Mouse (Mus musculus): ENCODE data around the gene Arhgap23. TPM values are rescaled to one million over a fixed set of nuclear protein-coding genes. Genes with fewer than 3 reads are reported as not detected.

Gene Arhgap23
- polyA plus RNA-seq, 1 experiment from 2014 or later = 14.4 TPM

DNA sequence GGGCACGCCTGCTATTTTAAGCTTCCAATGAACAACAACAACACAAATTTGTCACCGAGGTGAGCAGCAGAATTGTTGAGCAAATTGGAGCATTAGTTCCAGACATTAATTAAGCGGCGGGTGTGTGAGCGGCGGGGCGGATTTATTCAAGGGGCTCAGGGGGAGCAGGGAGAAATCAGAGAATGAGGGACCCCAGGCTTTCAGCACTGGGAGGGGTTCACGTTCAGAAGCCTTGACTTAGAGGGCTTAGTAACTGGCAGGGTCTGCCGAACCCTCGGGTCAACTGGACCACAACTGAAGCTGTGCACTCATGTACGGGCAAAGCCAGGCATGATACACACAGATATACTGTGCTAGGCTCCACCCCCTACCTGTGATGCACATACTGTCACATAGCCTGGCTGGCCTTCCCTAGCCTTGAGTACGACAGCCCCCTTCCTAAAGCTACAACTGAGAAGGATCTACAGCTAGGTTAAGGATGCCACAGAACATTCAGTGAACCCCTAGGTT lies 122.3 kb downstream of the Arhgap23 start:
- 71% methylated on average over 12 of the region's 12 CpGs for whole genome bisulfite sequencing (ENCODE audit: missing documents)
- H3K79me2 ChIP-seq (ENCODE audit: inconsistent target) = no peaks in the 10 kb centered on the region
- H3K27ac ChIP-seq = no peak overlapping the region
- no peak overlapping the region for H3K4me3 ChIP-seq (ENCODE audit: inconsistent target)
- H3K36me3 ChIP-seq (ENCODE audit: inconsistent target) = no peaks in the 10 kb centered on the region

DNA sequence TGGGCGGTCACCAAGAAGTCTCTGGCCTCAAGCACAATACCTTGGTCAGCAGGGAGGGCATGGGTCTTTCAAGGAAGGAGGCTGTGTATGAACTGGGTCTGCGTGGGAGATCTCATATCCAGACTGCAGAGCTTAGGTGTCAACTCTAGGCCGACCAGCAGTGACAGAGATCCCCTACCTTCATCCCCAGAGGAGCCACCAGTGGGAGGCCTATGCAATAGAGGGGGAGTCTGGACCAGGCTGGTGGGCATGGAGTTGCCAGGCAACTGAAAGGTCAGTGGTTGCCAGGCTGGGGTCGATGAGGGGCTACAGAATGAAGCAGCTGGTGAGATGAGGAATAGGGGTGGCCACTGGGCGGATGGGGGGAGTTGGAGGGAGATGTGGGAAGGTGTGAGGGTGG lies 124.3 kb downstream of the Arhgap23 start:
- Histone ChIP-seq H3K36me3 (ENCODE audit: inconsistent target) (no peaks in the 10 kb centered on the region), H3K4me3 (ENCODE audit: inconsistent target) (no peak overlapping the region), H3K79me2 (ENCODE audit: inconsistent target) (no peaks in the 10 kb centered on the region), H3K27ac (no peak overlapping the region)
- WGBS (ENCODE audit: missing documents) = 85% methylated on average over 4 of the region's 5 CpGs

DNA sequence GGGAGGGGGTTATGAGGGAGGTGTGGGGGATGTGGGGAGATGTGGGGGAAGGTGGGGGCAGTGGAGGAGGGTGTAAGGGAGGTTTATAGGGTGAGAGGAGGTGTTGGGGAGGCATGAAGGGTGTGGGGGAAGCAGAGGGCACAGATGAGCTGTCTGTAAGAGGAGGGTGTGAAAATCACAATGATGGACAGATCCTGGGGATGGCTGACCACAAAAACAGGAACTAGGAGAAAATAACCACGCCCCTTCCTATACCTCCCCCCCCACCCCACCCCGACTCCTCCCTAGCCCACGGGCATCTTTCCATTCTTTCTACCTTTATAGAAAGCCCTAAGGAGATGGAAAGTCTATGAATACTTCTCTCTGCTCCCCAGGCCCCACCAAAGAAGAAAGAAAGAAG lies 124.8 kb downstream of the Arhgap23 start:
- Histone ChIP-seq H3K27ac (no peak overlapping the region), H3K4me3 (ENCODE audit: inconsistent target) (no peak overlapping the region), H3K36me3 (ENCODE audit: inconsistent target) (no peaks in the 10 kb centered on the region), H3K79me2 (ENCODE audit: inconsistent target) (no peaks in the 10 kb centered on the region)
- 0% methylated on average over 2 of the region's 3 CpGs for WGBS (ENCODE audit: missing documents)

DNA sequence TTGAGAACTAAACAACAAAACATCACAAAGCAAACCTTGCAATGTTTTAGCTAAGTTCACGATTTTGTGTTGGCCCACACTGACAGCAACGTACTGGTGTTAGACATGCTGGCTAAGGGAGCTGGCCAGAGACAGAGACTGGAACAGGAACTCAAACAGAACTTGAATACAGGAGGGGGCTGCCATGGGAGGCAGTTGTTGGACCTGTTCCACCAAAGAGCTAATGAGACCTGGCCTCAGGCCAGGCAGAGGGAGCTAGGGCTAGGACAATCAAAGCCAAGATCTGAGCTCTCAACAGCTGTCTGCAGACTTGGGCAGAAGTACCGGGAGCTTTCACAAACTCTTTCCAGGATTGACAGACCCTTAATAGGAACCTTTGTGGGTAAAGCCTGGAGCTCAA lies 125.3 kb downstream of the Arhgap23 start:
- Histone ChIP-seq H3K36me3 (ENCODE audit: inconsistent target) (no peaks in the 10 kb centered on the region), H3K4me3 (ENCODE audit: inconsistent target) (no peak overlapping the region), H3K79me2 (ENCODE audit: inconsistent target) (no peaks in the 10 kb centered on the region), H3K27ac (no peak overlapping the region)
- WGBS (ENCODE audit: missing documents) = 19% methylated on average over 3 of the region's 3 CpGs

DNA sequence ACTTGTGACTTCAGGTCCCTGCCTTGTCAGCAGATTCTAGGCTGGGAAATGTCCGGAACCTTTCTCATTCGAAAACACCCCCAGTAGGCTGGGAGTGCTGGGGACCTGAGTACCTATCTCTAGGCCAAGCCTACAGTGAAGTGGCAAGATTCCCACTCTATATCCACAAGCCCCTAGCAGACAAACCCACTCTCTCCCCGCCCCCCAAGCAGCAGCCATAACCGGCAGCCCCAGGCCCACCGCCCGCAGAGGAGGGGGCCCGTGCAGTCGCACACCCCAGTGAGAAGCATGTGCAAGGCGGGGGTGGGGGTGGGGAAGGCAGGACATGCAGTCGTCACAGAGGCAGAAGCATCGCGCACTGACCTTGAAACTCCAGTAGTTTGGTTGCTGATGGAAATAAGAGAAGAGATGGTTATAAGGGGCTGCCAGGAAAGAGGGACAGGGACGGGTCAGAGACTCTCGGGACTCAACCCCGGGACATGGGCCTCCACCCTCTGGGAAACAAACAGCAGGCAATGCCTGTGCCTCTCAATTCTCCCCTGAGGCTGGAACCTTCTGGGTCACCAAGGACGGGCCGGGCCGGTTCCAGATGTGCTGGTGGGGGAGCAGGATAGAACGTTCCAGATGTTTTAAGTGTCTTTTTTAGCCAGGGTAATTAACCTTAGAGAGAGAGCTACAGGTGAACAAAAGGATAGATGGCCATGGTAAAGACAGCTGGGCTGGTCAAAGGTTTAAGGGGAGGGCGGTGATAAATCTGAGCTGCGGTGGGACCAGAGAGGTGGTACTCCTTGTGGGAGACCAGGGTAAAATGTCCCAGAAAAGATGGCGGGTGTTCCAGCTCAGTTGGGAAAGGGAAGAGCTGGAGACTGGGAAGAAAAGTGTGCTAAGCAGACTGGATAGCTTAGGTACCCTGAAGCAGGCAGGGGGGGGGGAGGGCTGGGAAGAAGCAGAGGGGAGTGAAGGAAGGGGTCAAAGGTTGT lies 127.1 kb downstream of the Arhgap23 start:
- 93% methylated on average over 22 of the region's 22 CpGs for WGBS (ENCODE audit: missing documents)
- H3K36me3 ChIP-seq (ENCODE audit: inconsistent target) = no peaks in the 10 kb centered on the region
- H3K4me3 ChIP-seq (ENCODE audit: inconsistent target) = no peak overlapping the region
- no peak overlapping the region for H3K27ac ChIP-seq
- no peaks in the 10 kb centered on the region for H3K79me2 ChIP-seq (ENCODE audit: inconsistent target)

DNA sequence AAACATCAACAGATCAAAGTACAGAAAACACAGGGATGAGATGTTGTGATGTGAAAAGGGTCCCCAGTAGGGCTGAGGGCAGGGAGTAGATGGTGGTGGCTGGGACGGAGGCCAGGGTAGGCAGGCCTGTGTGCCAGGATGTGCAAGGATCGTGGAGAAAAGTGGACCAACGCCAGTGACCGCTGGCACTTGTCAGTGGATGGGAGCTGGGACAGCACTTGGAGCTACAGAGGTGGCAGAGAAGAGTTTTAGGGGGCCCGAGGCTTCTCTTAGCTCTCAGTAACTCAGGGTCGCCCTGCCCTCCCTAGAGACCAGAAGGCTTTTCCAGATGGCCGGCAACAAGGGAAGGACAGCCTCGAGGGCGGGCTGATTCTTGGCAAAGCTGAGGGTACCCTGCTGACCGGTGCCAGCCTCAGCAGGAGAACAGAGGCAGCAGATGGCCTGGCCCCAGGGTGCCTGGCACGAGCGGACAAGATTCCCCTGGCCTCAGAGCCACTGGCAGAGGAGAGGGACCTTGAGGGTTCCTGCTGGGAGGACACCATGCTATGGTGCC lies 127.9 kb downstream of the Arhgap23 start:
- H3K27ac ChIP-seq = no peak overlapping the region
- WGBS (ENCODE audit: missing documents) = 92% methylated on average over 12 of the region's 12 CpGs
- no peaks in the 10 kb centered on the region for H3K79me2 ChIP-seq (ENCODE audit: inconsistent target)
- no peak overlapping the region for H3K4me3 ChIP-seq (ENCODE audit: inconsistent target)
- H3K36me3 ChIP-seq (ENCODE audit: inconsistent target) = no peaks in the 10 kb centered on the region

DNA sequence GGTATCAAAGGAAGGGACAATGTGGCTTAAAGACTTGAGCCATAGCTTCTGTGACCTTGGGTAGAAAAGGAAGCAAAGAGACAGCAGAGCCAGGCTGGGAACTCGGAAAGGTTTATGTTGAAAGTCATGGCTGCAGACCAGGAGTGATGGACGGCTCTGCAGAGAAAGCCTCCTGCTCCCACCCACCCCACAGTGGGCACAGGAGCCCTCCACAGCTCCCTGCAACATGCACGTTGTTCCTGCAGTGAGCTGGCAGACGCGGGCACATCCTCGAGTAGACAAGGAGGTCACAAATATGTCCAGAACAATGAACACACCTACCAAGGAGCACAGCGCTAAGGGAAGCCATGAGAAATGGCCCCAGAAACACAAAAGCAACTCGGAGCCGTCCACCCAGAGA lies 128.6 kb downstream of the Arhgap23 start:
- Histone ChIP-seq H3K79me2 (ENCODE audit: inconsistent target) (no peaks in the 10 kb centered on the region), H3K36me3 (ENCODE audit: inconsistent target) (no peaks in the 10 kb centered on the region), H3K27ac (no peak overlapping the region), H3K4me3 (ENCODE audit: inconsistent target) (no peak overlapping the region)
- WGBS (ENCODE audit: missing documents) = 93% methylated on average over 9 of the region's 9 CpGs

DNA sequence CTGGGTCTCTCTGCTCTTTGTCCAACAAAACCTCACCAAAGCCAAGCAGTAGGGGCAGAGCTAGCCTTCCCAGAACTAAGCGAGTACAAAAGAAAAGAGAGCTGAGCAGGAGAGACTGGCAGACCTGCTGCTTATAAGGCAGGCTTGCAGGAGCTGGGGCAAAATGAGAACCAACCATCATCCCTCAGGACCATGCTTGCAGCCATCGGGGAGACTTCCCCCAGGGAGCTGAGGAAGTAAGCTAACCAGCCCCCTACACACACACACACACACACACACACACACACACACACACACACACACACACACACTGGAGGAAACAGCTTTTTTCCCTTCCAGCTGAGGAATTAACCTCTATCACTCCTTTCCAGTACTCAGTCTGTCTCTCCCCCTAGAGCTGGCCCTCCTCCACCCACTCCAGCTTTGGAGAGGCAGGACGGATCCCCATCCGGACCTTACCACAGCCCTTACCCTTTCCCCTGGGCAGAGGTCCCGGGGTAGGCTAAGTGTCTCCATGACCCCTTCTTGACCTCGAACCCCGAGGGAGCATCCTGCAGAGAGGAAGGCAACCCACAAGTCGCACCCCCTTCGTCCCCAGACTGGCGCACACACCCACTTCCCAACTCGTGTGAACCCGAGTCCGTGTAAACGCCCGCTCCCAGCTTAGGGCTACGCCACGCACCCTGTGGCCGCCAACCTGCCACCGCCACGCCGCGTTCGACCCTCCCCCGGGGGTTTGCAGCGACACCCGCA lies 130.7 kb downstream of the Arhgap23 start:
- 2% methylated on average over 26 of the region's 26 CpGs for WGBS (ENCODE audit: missing documents)
- Histone ChIP-seq H3K4me3 (ENCODE audit: inconsistent target) (no peak overlapping the region), H3K79me2 (ENCODE audit: inconsistent target) (no peaks in the 10 kb centered on the region), H3K36me3 (ENCODE audit: inconsistent target) (no peaks in the 10 kb centered on the region), H3K27ac (no peak overlapping the region)

DNA sequence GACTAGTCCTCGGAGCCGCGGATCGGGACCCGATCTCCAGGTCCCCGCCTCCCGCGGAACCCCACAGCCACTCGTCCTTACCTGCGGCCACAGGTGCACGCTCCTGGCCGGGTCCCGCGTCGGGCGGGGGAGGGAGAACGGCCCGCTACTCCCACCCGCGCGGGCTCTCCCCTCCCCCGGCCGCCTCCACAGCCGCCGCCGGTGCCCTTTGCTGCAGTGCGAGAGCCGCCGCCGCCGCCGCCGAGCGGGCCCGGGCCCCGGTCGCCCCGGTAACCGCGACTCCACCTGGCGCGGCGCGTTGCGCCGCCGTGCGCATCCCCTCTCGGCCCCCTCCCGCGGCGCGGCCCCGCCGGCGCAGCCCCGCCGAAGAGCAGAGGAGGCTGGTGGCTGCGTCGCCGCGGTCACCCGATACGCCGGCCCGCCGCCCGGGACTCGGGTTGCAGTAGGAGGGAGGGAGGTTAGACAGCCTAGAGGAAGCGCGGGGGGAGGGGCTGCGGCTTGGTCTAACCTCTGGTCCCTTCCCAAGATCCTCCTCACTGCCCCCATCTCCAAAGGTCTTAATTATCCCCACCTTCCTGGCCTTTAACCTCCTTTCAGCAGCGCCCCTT lies 131.6 kb downstream of the Arhgap23 start:
- Histone ChIP-seq H3K4me3 (ENCODE audit: inconsistent target) (no peak overlapping the region), H3K79me2 (ENCODE audit: inconsistent target) (no peaks in the 10 kb centered on the region)
- 2% methylated on average over 61 of the region's 73 CpGs for WGBS (ENCODE audit: missing documents)

DNA sequence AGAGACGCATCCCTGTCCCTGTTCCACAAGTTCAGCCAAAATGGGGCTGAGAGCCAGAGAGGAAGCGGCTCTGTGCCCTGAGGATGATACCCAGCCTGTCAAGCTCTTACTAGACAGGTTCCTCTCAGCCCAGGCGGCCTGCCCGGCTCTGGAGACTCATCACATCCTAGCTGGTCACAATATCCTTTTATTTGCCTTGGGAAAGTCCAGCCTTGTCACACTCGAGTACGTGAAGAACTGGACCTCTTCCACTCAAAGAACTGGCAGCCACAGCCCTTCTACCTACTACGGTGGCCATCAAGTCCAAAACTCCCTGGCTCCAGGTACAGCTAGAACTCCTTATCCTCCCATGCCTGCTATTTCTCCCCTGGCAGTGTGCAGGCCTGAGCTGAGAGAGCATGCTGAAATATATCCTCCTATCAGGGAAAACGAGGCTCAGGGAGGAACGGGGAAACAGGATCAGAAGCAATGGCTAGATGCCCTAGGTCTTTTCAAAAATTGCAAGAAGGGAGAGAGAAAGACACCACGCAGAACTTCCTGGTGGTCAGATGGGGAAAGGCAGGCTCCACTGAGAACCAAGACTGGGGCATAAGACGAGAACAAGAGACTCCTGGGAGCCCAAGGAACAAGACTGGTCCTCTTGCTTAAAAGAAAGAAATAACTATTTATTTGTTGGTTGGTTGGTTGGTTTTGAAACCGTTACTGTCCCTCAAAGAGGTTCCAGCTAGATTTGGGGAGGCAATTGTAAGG lies 132.8 kb downstream of the Arhgap23 start:
- 68% methylated on average over 12 of the region's 12 CpGs for WGBS (ENCODE audit: missing documents)

More for the DNA sequence above, 131.6 kb downstream of the Arhgap23 start:
- no peaks in the 10 kb centered on the region for H3K36me3 ChIP-seq (ENCODE audit: inconsistent target)
- no peak overlapping the region for H3K27ac ChIP-seq

DNA sequence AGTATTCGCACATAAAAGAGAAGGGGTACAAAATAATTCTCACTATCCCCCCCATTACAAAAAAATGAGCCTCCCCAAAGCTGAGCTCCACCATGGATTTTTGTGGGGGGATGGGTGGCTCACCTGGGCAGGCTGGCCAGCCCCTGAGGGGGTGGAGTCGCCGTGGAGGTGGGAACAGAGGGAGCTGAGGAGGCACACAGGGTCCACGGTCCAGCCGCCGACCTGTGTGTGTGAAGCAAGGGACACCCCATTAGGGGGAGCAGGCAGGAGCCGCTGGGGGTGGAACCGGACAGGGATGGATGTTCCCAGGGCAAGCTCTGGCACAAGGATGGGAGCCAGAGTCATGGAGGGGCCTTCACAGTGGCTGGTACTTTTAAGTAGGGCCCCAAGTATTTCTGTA lies 133.4 kb downstream of the Arhgap23 start:
- H3K27ac ChIP-seq = no peak overlapping the region
- H3K79me2 ChIP-seq (ENCODE audit: inconsistent target) = no peaks in the 10 kb centered on the region
- H3K36me3 ChIP-seq (ENCODE audit: inconsistent target) = no peaks in the 10 kb centered on the region
- WGBS (ENCODE audit: missing documents) = 76% methylated on average over 8 of the region's 8 CpGs
- no peak overlapping the region for H3K4me3 ChIP-seq (ENCODE audit: inconsistent target)

More for the DNA sequence above, 132.8 kb downstream of the Arhgap23 start:
- no peak overlapping the region for H3K4me3 ChIP-seq (ENCODE audit: inconsistent target)
- H3K79me2 ChIP-seq (ENCODE audit: inconsistent target) = no peaks in the 10 kb centered on the region
- no peaks in the 10 kb centered on the region for H3K36me3 ChIP-seq (ENCODE audit: inconsistent target)
- H3K27ac ChIP-seq = no peak overlapping the region
